Mouse (Mus musculus) kidney, postnatal 10 days (tissue): ENCODE measurements around the gene Ier5l.
A peak's percentile ranks its signal among the peaks of the same experiment; 100 is the strongest.

Source experiments
- DNase-seq: peaks from one replicate; pipeline ENCODE4 v3.0.0; 2021; ENCODE audit warnings: mixed read lengths

The Ier5l gene

DNA sequence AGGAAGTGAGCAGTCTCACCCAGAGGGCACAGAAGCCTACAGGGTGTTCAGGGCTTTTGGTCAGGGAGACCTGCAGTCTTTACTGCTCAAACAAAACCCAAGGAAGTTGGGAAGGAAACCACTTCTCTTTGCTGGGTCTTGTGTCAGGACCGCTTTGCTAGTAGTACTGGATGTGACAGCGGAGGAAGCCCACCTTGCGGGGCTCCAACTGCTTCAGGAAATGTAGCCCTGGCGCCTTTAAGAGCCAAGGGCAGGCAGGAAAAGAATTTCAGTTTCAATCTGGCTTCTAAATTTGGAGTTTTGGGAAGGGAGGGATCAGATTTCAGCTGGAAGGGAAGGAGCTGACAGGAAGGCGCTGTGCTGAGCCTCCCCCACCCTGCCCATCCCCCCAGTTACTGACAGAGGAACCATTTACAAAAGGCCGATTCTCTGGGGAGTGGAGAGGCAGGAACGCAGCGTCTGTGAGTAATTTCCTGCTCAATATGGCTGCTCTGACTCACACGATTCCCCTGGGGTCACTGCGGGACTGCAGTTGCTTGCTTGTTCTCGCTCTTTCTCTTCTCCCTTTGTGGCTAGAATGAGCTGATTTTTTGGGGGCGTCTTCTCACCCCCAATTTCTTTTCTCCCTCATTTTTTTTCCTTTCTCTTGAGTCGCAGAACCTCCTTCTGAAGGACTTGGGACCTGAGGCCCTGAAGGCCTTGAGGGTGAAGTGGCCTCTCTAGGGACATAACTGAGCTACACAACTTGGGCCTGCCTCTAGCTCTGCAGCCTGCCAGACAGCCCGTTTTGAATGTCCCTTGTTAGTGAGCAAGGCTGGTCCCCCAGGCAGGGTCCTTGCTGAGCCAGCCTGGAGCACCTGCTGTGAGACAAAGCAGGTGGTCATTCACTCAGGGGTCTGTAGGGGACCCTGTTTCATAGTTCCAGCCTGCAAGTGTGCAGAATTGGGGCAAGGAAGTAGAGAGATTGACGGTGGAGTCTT lies 32.2 kb downstream of the Ier5l start:
- DNase-seq, result peak; percentile 91

DNA sequence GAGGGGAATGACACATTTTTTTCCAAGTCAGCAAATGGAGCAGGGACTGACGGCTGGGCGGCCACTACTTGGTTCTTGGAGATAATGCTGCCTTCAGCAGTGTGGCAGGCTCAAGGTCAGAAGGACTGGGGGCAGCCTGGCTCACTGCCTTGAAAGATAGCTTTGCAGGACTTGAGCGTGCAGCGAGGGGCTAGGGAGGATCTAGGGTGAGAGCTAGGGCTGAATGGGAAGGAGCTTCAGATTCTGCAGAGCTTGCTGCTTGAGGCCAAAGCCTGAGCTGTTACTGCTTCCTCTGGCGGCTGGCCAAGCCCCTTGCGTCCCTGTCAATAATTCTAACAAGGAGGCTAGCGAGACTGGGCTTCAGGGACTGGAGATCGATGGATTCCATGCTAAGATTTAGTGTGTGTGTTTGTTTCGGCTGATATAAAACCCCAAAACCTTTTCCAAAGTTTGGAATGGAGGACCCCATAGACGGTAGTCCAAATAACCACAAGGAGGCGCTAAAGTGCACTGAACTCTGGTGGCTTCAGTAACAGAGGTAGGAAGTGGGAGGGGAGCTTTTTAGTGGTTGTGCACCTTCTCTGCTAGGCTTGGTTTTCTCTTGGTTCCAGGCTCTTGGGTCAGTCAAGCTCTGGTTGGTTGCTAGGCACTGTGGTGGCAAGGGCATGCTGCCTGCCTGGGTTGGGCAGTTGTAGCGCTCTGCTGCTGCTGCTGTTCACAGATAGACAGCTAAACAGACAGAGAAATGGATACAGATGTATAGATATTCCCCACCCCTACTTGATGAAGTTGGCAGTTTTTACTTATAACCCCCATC lies 33.1 kb downstream of the Ier5l start:
- peak; percentile 90 for DNase-seq

DNA sequence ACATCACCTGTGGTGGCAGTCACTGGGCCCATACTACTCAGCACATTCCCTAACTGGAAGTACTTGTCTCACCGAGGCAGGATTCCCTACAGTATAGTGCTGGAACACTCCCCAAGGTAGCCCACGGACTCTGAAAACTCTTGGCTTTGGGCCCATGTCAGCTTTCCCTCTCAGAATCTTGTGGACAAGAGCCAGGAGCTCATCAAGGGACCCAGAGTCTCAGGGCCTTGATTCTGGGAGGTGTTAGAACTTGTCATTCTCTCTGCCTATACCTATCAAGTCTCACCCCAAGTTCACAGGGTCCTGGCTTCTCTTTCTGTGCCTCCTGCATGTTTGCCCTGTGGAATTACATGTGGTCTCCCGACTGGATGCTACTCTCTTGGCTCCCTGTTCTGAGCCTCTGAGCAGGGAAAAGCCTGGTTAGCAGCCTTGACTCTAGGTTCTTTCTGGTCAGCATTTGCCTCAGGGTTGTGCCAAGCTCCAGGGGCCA lies 33.8 kb downstream of the Ier5l start:
- peak; percentile 67 for DNase-seq

DNA sequence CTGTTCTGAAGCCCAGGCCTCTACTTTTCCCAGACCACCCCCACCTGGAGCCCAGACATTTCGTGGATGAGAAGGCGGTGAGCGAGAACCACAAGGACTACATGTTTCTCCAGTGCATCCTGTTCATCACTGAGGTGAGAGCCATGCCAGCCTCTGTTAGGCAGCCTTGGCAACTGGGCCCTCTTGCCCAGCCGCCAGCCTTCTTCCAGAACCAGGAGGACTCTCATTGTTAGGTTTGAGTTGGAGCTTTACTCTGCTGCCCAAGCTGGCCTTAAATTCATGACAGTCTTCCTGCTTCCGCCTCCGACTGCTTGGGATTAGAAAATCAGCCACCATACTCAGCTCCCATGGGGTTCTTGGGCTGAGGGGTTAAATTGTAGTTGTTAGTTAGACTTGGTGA lies 34.4 kb downstream of the Ier5l start:
- no peak for DNase-seq

DNA sequence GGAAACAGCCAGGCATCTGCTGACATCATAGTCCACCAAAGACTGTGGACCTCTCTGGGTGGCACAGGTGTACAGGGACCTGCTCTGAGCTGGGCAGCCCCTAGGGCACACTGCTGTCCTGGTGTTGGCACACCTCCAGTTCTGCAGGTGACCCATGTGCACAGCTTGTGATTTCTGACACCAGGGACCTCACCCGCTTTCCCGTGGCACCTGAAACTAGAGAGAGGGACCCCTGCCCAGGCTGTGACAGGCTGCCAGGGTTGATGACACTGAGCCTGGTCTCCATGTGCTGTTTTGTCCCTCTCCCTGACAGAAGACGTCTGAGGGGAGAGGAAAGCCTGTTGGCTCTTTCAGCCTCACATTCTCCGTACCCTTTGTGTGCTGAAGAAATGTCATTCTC lies 36.2 kb downstream of the Ier5l start:
- no peak for DNase-seq

DNA sequence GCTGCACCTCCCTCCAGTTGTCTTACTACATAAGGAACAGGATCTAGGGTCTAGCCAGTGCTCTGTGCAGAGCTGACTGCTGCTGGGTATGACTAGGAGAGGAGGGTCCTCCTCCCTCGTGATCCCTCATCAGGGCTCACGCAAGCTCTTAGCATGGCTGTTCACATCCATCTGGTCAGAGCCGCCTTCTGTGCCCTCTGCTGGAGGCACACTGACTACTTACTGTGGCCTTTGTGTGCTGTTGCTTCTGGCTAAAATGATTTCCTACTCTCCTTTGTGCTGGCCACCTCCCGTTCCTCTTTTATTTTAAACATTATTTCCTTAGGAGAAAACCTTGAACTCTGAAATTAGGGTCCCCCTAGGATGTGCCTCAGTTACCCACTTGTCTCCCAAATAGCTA lies 37.2 kb downstream of the Ier5l start:
- DNase-seq, result no peak

DNA sequence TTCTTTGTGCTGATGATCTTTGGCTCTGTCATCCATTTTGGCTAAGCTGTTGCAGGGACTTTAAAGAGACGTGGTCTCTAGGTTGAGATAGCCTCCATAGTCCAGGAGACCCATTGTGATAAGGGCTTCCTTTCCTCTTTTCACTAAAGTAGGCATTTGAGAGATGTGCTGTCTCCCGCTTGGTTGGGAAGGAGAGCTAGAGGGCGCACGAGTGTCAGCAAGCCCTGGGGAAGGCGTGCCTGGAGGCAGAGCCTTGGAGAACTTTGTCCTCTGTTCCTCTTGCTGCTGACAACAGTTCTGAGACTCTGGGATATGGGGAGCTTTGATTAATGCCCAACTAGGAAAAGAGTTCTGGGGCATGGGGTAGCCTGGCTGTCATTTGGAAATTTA lies 37.9 kb downstream of the Ier5l start:
- peak; percentile 86 for DNase-seq

DNA sequence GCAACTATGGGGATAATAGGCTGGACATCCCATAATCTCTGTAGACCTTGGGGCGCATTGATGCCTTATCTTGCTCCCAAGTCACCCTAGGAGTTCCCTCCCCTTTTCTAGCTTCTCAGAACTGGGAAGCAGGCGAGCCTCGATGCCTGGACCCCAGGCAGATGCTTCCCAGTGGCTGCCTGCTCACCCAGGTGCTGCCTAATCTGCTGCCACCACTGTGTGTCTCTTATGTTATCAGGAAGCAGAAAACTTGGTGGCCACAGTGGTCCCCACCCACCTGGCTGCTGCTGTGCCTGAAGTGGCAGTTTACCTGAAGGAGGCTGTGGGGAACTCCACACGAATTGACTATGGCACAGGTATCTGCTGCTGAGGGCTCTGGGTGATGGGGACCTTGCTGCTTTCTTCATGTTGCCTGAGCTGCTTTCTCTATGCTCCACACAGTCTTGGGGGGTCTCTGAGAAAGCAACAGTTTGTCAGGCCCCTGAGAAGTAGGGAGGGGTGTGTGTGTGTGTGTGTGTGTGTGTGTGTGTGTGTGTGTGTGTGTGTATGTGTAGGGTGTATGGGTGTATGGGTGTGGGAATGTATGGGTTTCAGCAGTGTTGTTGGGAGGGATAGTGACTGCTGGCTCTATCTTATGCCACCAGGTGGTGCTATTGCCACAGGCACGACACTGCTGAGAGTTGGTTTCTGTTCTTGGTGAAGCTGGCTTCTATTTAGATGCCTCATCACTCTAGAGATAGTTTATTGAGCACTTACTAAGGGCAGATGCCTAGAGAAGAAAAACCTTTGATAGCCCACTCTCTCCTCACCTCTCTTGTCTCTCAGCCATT lies 38.5 kb downstream of the Ier5l start:
- DNase-seq, result peak; percentile 84

DNA sequence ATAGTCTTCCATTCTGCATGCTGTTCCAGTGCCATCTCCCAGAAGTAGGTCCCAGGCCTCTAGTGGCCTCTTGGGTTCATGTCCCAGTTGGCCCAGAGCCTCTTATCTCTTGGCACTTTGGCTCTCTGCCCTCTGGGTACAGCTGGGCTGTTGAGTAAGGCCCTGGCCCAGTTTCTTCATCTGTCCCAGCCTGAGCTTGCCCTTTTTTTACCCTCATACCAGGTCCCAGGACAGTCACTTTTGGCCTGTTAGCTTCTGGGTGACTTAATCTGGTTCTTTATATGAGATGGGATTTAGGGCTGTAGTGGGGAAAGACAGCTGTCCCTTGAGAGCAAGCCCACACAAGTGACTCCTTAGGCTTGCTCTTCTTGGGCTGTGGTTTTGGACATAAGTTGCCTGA lies 44.9 kb downstream of the Ier5l start:
- no peak for DNase-seq
